Mouse (Mus musculus): Measurements from ENCODE around the gene Itpkb. TPM values are rescaled to one million over a fixed set of nuclear protein-coding genes. Genes with fewer than 3 reads are reported as not detected.

Itpkb gene
- polyA plus RNA-seq, 1 experiment from 2014 or later, result 11.2 TPM

- H3K4me3 ChIP-seq, result no peak overlapping the region
- no peak overlapping the region for H3K9ac ChIP-seq
- H3K9me3 ChIP-seq, result no peaks in the 10 kb centered on the region
- ATAC-seq (ENCODE audit: insufficient number of reproducible peaks, insufficient read depth, low FRiP score, low TSS enrichment, low read depth), result no peak
- H3K4me2 ChIP-seq, result no peak overlapping the region
- WGBS, result 82% methylated on average over 6 of the region's 6 CpGs
- H3K36me3 ChIP-seq, result no peaks in the 10 kb centered on the region
- H3K4me1 ChIP-seq, result peaks cover 71% of the 10 kb centered on the region
- H3K27ac ChIP-seq, result no peak overlapping the region
- H3K27me3 ChIP-seq, result no peaks in the 10 kb centered on the region
Observed at GRCm38 (mm10) chr1:180347907-180348306, 17.6 kb downstream of the Itpkb start.

- no peak for ATAC-seq (ENCODE audit: insufficient number of reproducible peaks, insufficient read depth, low FRiP score, low TSS enrichment, low read depth)
- Histone ChIP-seq H3K4me1 (peaks cover 64% of the 10 kb centered on the region), H3K27ac (no peak overlapping the region)
Observed at GRCm38 (mm10) chr1:180349090-180349489, 18.8 kb downstream of the Itpkb start.

DNA sequence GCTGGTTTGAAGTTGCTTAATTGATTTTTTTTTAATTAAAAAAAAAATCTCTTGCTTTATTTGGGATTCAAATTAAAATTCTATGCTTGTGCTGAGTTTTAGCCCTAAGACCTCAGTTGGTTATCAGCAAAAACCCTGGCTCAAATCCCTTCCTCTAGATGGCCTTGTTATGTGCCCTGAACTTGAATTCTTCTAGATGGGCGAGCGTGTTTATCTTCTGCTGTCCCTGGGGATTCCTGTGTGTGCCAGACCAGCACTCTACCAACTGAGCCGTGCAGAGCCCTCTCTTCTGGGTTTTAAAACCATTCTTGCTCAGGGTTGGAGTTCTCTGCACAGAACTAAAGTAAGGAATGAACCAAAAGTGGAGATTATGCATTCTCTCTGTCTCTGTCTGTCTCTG is 22.0 kb downstream of the Itpkb start:
- no peak overlapping the region for H3K4me3 ChIP-seq
- no peak for ATAC-seq (ENCODE audit: insufficient number of reproducible peaks, insufficient read depth, low FRiP score, low TSS enrichment, low read depth)
- peaks cover 62% of the 10 kb centered on the region for H3K4me1 ChIP-seq
- H3K27ac ChIP-seq, result no peak overlapping the region
- 66% methylated on average over 3 of the region's 3 CpGs for WGBS
- H3K4me2 ChIP-seq, result no peak overlapping the region
- no peaks in the 10 kb centered on the region for H3K36me3 ChIP-seq
- H3K9me3 ChIP-seq, result no peaks in the 10 kb centered on the region
- no peaks in the 10 kb centered on the region for H3K27me3 ChIP-seq
- H3K9ac ChIP-seq, result no peak overlapping the region

More at GRCm38 (mm10) chr1:180349090-180349489, 18.8 kb downstream of the Itpkb start:
- Histone ChIP-seq H3K9ac (no peak overlapping the region), H3K36me3 (no peaks in the 10 kb centered on the region), H3K9me3 (no peaks in the 10 kb centered on the region), H3K27me3 (no peaks in the 10 kb centered on the region), H3K4me2 (no peak overlapping the region), H3K4me3 (no peak overlapping the region)

GRCm38 (mm10) chr1:180354129-180354528 is 23.8 kb downstream of the Itpkb start:
- no peaks in the 10 kb centered on the region for H3K27me3 ChIP-seq
- H3K27ac ChIP-seq, result peak overlapping the region; percentile 22; the same call in 1 of the 2 replicates
- ATAC-seq (ENCODE audit: insufficient number of reproducible peaks, insufficient read depth, low FRiP score, low TSS enrichment, low read depth), result no peak
- no peak overlapping the region for H3K9ac ChIP-seq
- no peaks in the 10 kb centered on the region for H3K9me3 ChIP-seq
- no peak overlapping the region for H3K4me2 ChIP-seq
- WGBS, result 25% methylated on average over 4 of the region's 4 CpGs
- H3K4me1 ChIP-seq, result peaks cover 50% of the 10 kb centered on the region
- H3K36me3 ChIP-seq, result no peaks in the 10 kb centered on the region
- no peak overlapping the region for H3K4me3 ChIP-seq

DNA sequence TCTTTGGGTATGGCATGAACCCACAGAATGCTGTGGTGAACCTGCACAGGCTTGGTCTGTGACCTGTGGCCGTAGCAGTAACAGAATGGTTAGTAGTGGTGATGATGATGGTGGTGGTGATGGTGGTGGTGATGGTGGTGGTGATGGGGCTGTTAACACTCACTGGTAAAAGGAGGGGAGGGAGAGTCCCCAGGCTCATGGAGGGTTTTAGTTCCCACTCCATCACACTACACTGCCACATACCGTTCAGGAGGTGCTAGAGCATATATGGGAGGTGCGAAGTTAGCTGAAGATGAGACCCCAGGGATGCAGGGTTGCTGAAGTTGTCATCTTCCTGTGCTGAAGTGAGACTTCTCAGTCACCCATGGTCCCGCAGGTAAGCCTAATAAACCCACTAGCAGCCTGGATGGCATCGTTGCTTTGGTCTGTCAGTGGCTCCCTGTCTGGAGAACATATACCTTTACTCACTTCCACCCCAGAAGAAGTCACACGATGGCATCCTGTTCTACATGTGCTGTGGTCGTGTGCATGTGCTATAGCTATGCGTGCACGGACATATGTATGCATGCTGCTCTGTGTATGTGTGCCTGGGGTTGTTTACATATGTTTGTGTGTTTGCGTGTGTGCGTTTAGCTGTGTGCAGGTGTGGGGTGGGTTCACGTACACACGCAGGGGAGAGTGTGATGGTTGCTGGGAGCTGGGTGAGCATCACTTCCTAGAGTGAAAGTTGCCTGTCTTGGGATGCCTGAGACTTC is 24.9 kb downstream of the Itpkb start:
- Histone ChIP-seq H3K27me3 (no peaks in the 10 kb centered on the region), H3K4me2 (no peak overlapping the region), H3K4me3 (no peak overlapping the region), H3K27ac (no peak overlapping the region), H3K36me3 (0 out of 2 replicates have a peak, but pooled peaks cover 3% of the 10 kb centered on the region), H3K9me3 (no peaks in the 10 kb centered on the region), H3K4me1 (peaks cover 43% of the 10 kb centered on the region), H3K9ac (no peak overlapping the region)
- WGBS, result 91% methylated on average over 13 of the region's 13 CpGs
- no peak for ATAC-seq (ENCODE audit: insufficient number of reproducible peaks, insufficient read depth, low FRiP score, low TSS enrichment, low read depth)

DNA sequence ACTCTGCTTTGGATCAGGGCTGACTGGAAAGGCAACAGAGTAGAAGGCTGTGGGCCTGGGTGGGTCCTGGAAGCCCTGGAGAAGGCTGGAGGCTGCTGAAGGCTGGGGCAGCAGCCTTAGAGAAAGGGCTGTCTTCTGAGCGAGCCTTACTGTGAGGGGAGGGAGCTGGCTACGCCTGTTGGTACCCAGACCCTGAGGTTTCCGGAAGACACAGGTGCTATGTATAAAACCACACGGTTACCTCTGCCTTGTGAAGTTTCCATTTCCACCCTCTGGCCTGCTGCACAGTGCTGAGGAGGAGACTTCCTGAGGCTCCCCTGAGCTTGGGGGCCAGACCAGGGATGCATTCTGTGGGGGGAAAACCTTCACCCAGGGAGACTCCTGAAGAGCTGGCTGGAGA is 25.9 kb downstream of the Itpkb start:
- Histone ChIP-seq H3K27ac (0 out of 2 replicates have a peak overlapping the region, but pooled peaks have one; percentile 33), H3K9ac (peak overlapping the region; percentile 40; the same call in 1 of the 2 replicates), H3K36me3 (0 out of 2 replicates have a peak, but pooled peaks cover 5% of the 10 kb centered on the region), H3K4me1 (peaks cover 36% of the 10 kb centered on the region), H3K4me3 (no peak overlapping the region), H3K4me2 (no peak overlapping the region), H3K9me3 (no peaks in the 10 kb centered on the region), H3K27me3 (no peaks in the 10 kb centered on the region)
- WGBS, result 63% methylated on average over 4 of the region's 4 CpGs
- peak; percentile 15; the same call in 1 of the 2 replicates for ATAC-seq (ENCODE audit: insufficient number of reproducible peaks, insufficient read depth, low FRiP score, low TSS enrichment, low read depth)

DNA sequence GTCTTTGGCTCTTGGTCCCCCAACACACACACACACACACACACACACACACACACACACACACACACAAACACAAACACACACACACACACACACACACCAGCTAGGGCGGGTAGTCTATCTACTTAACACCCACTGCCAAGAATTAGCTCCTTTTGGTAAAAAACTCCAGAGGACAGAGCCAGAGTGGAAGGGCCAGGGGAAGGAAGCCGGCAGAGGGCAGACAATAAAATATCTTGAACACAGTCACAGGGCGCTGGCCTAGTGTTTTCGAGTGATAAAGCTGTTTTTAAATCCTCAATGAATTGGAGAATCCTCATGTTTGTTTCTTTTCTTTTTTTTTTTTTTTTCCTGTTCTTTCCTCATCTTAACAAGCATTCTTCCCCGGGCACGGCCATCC is 26.6 kb downstream of the Itpkb start:
- Histone ChIP-seq H3K4me3 (no peak overlapping the region), H3K27me3 (no peaks in the 10 kb centered on the region), H3K4me2 (no peak overlapping the region), H3K36me3 (0 out of 2 replicates have a peak, but pooled peaks cover 5% of the 10 kb centered on the region), H3K27ac (no peak overlapping the region), H3K4me1 (peaks cover 29% of the 10 kb centered on the region), H3K9me3 (no peaks in the 10 kb centered on the region), H3K9ac (no peak overlapping the region)
- no peak for ATAC-seq (ENCODE audit: insufficient number of reproducible peaks, insufficient read depth, low FRiP score, low TSS enrichment, low read depth)
- 84% methylated on average over 6 of the region's 6 CpGs for WGBS

DNA sequence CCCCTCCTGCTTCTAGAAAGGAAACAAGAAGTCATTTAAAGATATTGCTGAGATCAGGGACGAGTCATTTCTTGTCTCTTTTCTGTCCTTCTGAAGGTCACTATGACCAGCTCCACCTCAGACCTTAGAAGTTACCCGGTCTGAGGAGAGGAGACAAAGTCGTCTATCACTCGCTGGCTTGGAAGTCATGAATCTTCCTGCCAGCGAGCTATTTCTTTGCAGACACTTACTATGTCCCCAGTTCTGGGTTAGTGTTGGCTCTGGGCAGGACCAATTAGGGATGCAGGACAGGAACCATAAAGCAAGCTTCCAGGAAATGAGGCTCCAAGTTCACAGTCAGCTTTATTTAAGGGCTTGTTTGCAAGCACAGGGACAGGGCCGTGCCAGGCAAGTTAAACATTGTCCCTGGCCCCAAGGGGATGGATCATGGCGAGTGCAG is 27.6 kb downstream of the Itpkb start:
- Histone ChIP-seq H3K4me3 (no peak overlapping the region), H3K9ac (no peak overlapping the region), H3K4me2 (no peak overlapping the region), H3K9me3 (no peaks in the 10 kb centered on the region), H3K27ac (no peak overlapping the region), H3K27me3 (no peaks in the 10 kb centered on the region), H3K4me1 (peaks cover 28% of the 10 kb centered on the region), H3K36me3 (0 out of 2 replicates have a peak, but pooled peaks cover 5% of the 10 kb centered on the region)
- no peak for ATAC-seq (ENCODE audit: insufficient number of reproducible peaks, insufficient read depth, low FRiP score, low TSS enrichment, low read depth)
- WGBS, result 75% methylated on average over 7 of the region's 7 CpGs

DNA sequence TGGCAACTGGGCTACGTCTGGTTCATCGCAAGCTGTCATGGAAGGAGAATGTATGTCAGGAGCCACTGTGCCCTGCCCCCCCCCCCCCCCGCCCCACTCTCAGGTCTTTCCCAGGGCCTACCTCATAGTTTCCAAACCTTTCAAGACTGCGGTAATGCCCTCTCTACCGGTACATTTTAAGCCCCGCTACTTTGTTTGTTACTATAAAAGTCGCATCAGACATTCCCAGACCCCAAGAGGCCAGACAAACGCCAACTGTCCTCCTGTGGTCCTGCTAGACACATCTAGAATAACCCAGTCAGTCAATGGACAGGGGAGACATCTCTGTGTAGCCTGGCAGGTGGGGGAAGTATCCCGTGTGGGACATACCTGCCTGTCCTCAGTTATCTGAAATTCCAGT is 28.2 kb downstream of the Itpkb start:
- no peak overlapping the region for H3K4me3 ChIP-seq
- no peak overlapping the region for H3K27ac ChIP-seq
- no peak overlapping the region for H3K4me2 ChIP-seq
- 90% methylated on average over 9 of the region's 9 CpGs for WGBS
- H3K27me3 ChIP-seq, result no peaks in the 10 kb centered on the region
- H3K36me3 ChIP-seq, result 0 out of 2 replicates have a peak, but pooled peaks cover 5% of the 10 kb centered on the region
- no peaks in the 10 kb centered on the region for H3K9me3 ChIP-seq
- H3K4me1 ChIP-seq, result peaks cover 28% of the 10 kb centered on the region
- H3K9ac ChIP-seq, result no peak overlapping the region
- ATAC-seq (ENCODE audit: insufficient number of reproducible peaks, insufficient read depth, low FRiP score, low TSS enrichment, low read depth), result no peak

- H3K27me3 ChIP-seq, result no peaks in the 10 kb centered on the region
- 41% methylated on average over 5 of the region's 5 CpGs for WGBS
- H3K4me1 ChIP-seq, result peaks cover 26% of the 10 kb centered on the region
- H3K36me3 ChIP-seq, result 0 out of 2 replicates have a peak, but pooled peaks cover 5% of the 10 kb centered on the region
- no peaks in the 10 kb centered on the region for H3K9me3 ChIP-seq
- no peak for ATAC-seq (ENCODE audit: insufficient number of reproducible peaks, insufficient read depth, low FRiP score, low TSS enrichment, low read depth)
- H3K4me3 ChIP-seq, result no peak overlapping the region
- no peak overlapping the region for H3K4me2 ChIP-seq
- H3K9ac ChIP-seq, result no peak overlapping the region
- no peak overlapping the region for H3K27ac ChIP-seq
Observed at GRCm38 (mm10) chr1:180359311-180359710, 29.0 kb downstream of the Itpkb start.

GRCm38 (mm10) chr1:180362176-180362575 is 31.9 kb downstream of the Itpkb start:
- H3K4me3 ChIP-seq, result no peak overlapping the region
- WGBS, result 81% methylated on average over 4 of the region's 4 CpGs
- no peak overlapping the region for H3K9ac ChIP-seq

DNA sequence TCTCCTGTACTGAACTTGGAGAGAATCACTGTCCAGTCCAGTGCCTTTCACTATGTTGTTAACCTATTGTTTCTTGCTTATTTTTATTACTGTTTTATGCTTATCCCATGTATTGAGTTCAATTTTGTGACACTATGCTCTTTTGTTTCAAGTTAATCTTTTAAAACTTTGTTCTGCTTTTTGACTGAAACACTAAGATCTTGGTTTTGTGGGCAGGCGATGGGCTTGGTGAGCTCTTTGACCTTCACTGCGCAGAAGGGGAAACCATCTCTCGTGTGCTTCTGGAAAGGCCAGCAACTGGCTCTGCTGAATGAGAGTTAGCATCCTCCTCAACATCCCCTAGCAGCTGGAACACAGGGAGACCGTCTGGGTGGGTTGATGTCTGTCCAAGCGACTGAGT is 32.6 kb downstream of the Itpkb start:
- no peak overlapping the region for H3K4me3 ChIP-seq
- no peak overlapping the region for H3K4me2 ChIP-seq
- ATAC-seq (ENCODE audit: insufficient number of reproducible peaks, insufficient read depth, low FRiP score, low TSS enrichment, low read depth), result no peak
- no peaks in the 10 kb centered on the region for H3K9me3 ChIP-seq
- H3K9ac ChIP-seq, result no peak overlapping the region
- H3K27ac ChIP-seq, result no peak overlapping the region
- WGBS, result 74% methylated on average over 5 of the region's 5 CpGs
- H3K36me3 ChIP-seq, result 0 out of 2 replicates have a peak, but pooled peaks cover 5% of the 10 kb centered on the region
- H3K27me3 ChIP-seq, result no peaks in the 10 kb centered on the region
- peaks cover 44% of the 10 kb centered on the region for H3K4me1 ChIP-seq

More at GRCm38 (mm10) chr1:180362176-180362575, 31.9 kb downstream of the Itpkb start:
- no peak for ATAC-seq (ENCODE audit: insufficient number of reproducible peaks, insufficient read depth, low FRiP score, low TSS enrichment, low read depth)
- Histone ChIP-seq H3K27me3 (no peaks in the 10 kb centered on the region), H3K27ac (no peak overlapping the region), H3K36me3 (0 out of 2 replicates have a peak, but pooled peaks cover 5% of the 10 kb centered on the region), H3K4me1 (peaks cover 37% of the 10 kb centered on the region), H3K4me2 (no peak overlapping the region), H3K9me3 (no peaks in the 10 kb centered on the region)

All from embryonic facial prominence, embryonic 13.5 days (tissue).